Mouse (Mus musculus) cortical plate, adult 2 months (tissue): Measurements from ENCODE around the gene Ppp2r5a. TPM values are rescaled to one million over a fixed set of nuclear protein-coding genes. Genes with fewer than 3 reads are reported as not detected.

Experiments
- H3K27ac ChIP-seq: fragments of 200-500 bp; 2 replicates; pipeline ENCODE4 v1.5.1; 2012; ENCODE audit warnings: low read length, control low read depth, inconsistent platforms; ENCODE audit not compliant: insufficient read depth
- H3K4me1 ChIP-seq: fragments of 200-500 bp; 2 replicates; pipeline ENCODE4 v1.6.1; 2011; ENCODE audit warnings: low read length; ENCODE audit not compliant: control insufficient read depth, insufficient read depth
- H3K4me3 ChIP-seq: fragments of 200-500 bp; 2 replicates; pipeline ENCODE4 v1.5.1; 2011; ENCODE audit warnings: mild to moderate bottlenecking, low read length, control low read depth; ENCODE audit not compliant: insufficient read depth
- CTCF ChIP-seq: fragments of 200-500 bp; IDR thresholded peaks from 2 replicates; pipeline ENCODE4 v1.5.1; 2011; ENCODE audit warnings: mild to moderate bottlenecking, control low read depth, low read length; ENCODE audit not compliant: insufficient read depth; ENCODE audit errors: extremely low read depth
- POLR2A ChIP-seq: fragments of 200-500 bp; IDR thresholded peaks from 2 replicates; pipeline ENCODE4 v1.6.1; 2011; ENCODE audit warnings: mild to moderate bottlenecking, low read length, control low read depth; ENCODE audit not compliant: insufficient read depth; ENCODE audit errors: extremely low read depth
- polyA plus RNA-seq: library from polyadenylated mRNA; depleted of rRNA; stranded (reverse); fragments of >200 nt; gene quantifications from 2 replicates; pipeline ENCODE4 v1.2.3, GENCODE M21; 2012; rRNA removed

The Ppp2r5a gene
- polyA plus RNA-seq, 1 experiment, result 79.8 TPM

DNA sequence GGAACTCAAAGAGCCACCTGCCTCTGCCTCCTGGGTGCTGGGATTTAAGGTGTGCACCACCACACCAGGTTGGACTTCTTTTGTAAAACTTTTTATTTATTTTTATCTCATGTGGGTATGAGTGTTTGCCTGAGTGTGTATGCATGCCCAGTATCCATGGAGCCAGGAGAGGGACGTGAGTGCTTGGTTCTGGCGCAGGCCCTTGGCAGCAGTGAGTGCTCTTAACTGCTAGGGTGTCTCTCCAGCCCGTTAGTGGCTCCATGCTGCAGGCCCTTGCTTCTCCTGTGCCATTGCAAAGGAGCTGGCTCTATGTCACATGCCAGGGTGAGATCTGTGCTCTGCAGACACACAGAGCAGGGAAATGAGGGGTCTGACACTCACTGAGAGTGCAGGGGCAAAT lies 99.3 kb downstream of the Ppp2r5a start:
- Histone ChIP-seq H3K27ac (no peak overlapping the region), H3K4me3 (no peak overlapping the region), H3K4me1 (no peaks in the 10 kb centered on the region)
- TF ChIP-seq CTCF (no peak), POLR2A (no peak)

Other genes with a start within 250 kb of the Ppp2r5a start
- gene Fam71a, start 238.5 kb downstream of the Ppp2r5a start, polyA plus RNA-seq, result not detected in 2 replicates
- gene Atf3, start 185.2 kb downstream of the Ppp2r5a start, polyA plus RNA-seq, result 0.72 and 0.73 TPM in 2 replicates
- gene Nenf, start 85.1 kb downstream of the Ppp2r5a start, polyA plus RNA-seq, result 170 and 175 TPM in 2 replicates
- gene Tmem206, start 77.4 kb downstream of the Ppp2r5a start, polyA plus RNA-seq, result 9.9 and 10.3 TPM in 2 replicates
- 5.1 and 5.3 TPM in 2 replicates for gene Dtl, start 172.3 kb upstream of the Ppp2r5a start, polyA plus RNA-seq
- gene Ints7, start 172.4 kb upstream of the Ppp2r5a start, polyA plus RNA-seq, result 47.3 and 50.6 TPM in 2 replicates